ENCODE assay signal across 8 mouse cellular contexts in genomic region chr12:112618981-112619685, GRCm38 (mm10). TPM values are rescaled to one million over a fixed set of nuclear protein-coding genes. Genes with fewer than 3 reads are reported as not detected.
DNase-seq lines count a peak whose midpoint lies in the region; ATAC-seq lines count a peak whose summit lies in the region.

No protein-coding gene starts in this region.

- DNase-seq in layer of hippocampus, adult 9-11 months = peak; percentile 60
- no peak for DNase-seq in layer of hippocampus, postnatal 25 days (ENCODE audit: extremely low spot score in 1 of 2, low spot score in 1 of 2)
- peak; percentile 36 for DNase-seq in hindbrain, embryonic 11.5 days (ENCODE audit: low spot score)
- DNase-seq in frontal cortex, postnatal 36 days (ENCODE audit: low spot score in 2 of 2) = no peak
- DNase-seq in left cerebral cortex, postnatal 36 days (ENCODE audit: low spot score in 2 of 2) = no peak

- peaks cover 47% of the 10 kb centered on the region for H3K27me3 ChIP-seq in forebrain, embryonic 12.5 days
- peaks cover 24% of the 10 kb centered on the region for H3K27me3 ChIP-seq in hindbrain, embryonic 11.5 days (ENCODE audit: control insufficient read depth, insufficient read depth, low read length)
- H3K27me3 ChIP-seq in limb, embryonic 13.5 days = peaks cover 31% of the 10 kb centered on the region
- H3K27me3 ChIP-seq in neural tube, embryonic 12.5 days (replicated peaks) = peaks cover 43% of the 10 kb centered on the region

- H3K27ac ChIP-seq in forebrain, embryonic 12.5 days = no peak overlapping the region
- H3K27ac ChIP-seq in hindbrain, embryonic 11.5 days (ENCODE audit: low read depth, low read length) = no peak overlapping the region
- no peak overlapping the region for H3K27ac ChIP-seq in limb, embryonic 13.5 days
- no peak overlapping the region for H3K27ac ChIP-seq in neural tube, embryonic 12.5 days

- intact Hi-C loops in left cerebral cortex, postnatal 36 days (cut with DNase I) = no loop called here

- peak overlapping the region; percentile 96 for H3K4me2 ChIP-seq in forebrain, embryonic 12.5 days
- H3K4me2 ChIP-seq in hindbrain, embryonic 11.5 days (replicated peaks; ENCODE audit: low read depth, low read length) = peak overlapping the region; percentile 77
- H3K4me2 ChIP-seq in limb, embryonic 13.5 days (replicated peaks) = peak overlapping the region; percentile 98
- peak overlapping the region; percentile 98 for H3K4me2 ChIP-seq in neural tube, embryonic 12.5 days (replicated peaks)

- peak overlapping the region; percentile 64; the same call in 1 of the 2 replicates for H3K9ac ChIP-seq in forebrain, embryonic 12.5 days
- no peak overlapping the region for H3K9ac ChIP-seq in hindbrain, embryonic 11.5 days (ENCODE audit: low read depth, low read length)
- peak overlapping the region; percentile 74 for H3K9ac ChIP-seq in limb, embryonic 13.5 days
- H3K9ac ChIP-seq in neural tube, embryonic 12.5 days = no peak overlapping the region

- peak overlapping the region; percentile 51 for H3K4me3 ChIP-seq in forebrain, embryonic 12.5 days (replicated peaks)
- H3K4me3 ChIP-seq in hindbrain, embryonic 11.5 days (ENCODE audit: low read depth, low read length) = peak overlapping the region; percentile 39; the same call in 1 of the 2 replicates
- peak overlapping the region; percentile 57 for H3K4me3 ChIP-seq in limb, embryonic 13.5 days
- H3K4me3 ChIP-seq in neural tube, embryonic 12.5 days = no peak overlapping the region

- no peaks in the 10 kb centered on the region for H3K36me3 ChIP-seq in forebrain, embryonic 12.5 days (replicated peaks)
- H3K36me3 ChIP-seq in hindbrain, embryonic 11.5 days (ENCODE audit: control insufficient read depth, insufficient read depth, low read length) = no peaks in the 10 kb centered on the region
- no peaks in the 10 kb centered on the region for H3K36me3 ChIP-seq in limb, embryonic 13.5 days
- no peaks in the 10 kb centered on the region for H3K36me3 ChIP-seq in neural tube, embryonic 12.5 days

- H3K4me1 ChIP-seq in forebrain, embryonic 12.5 days = peaks cover 24% of the 10 kb centered on the region
- H3K4me1 ChIP-seq in hindbrain, embryonic 11.5 days (replicated peaks; ENCODE audit: control insufficient read depth, insufficient read depth, low read length) = peaks cover 6% of the 10 kb centered on the region; the same call in 1 of the 2 replicates
- H3K4me1 ChIP-seq in limb, embryonic 13.5 days = peaks cover 44% of the 10 kb centered on the region
- peaks cover 19% of the 10 kb centered on the region for H3K4me1 ChIP-seq in neural tube, embryonic 12.5 days

- WGBS in forebrain, embryonic 12.5 days = 33% methylated on average over 13 of the region's 13 CpGs
- WGBS in hindbrain, embryonic 11.5 days = 21% methylated on average over 13 of the region's 13 CpGs
- 20% methylated on average over 13 of the region's 13 CpGs for WGBS in limb, embryonic 13.5 days
- WGBS in neural tube, embryonic 12.5 days = 30% methylated on average over 13 of the region's 13 CpGs

- no peak; the same call in 1 of the 2 replicates for ATAC-seq in forebrain, embryonic 12.5 days (ENCODE audit: low FRiP score)
- ATAC-seq in hindbrain, embryonic 11.5 days (ENCODE audit: low FRiP score) = 0 out of 2 replicates have a peak, but pooled peaks have one; percentile 16
- no peak for ATAC-seq in limb, embryonic 13.5 days (ENCODE audit: low FRiP score, low read depth)
- ATAC-seq in neural tube, embryonic 12.5 days (ENCODE audit: low FRiP score, low read depth) = no peak

- H3K9me3 ChIP-seq in forebrain, embryonic 12.5 days = no peaks in the 10 kb centered on the region
- H3K9me3 ChIP-seq in hindbrain, embryonic 11.5 days (ENCODE audit: control insufficient read depth, low read length) = no peaks in the 10 kb centered on the region
- no peaks in the 10 kb centered on the region for H3K9me3 ChIP-seq in limb, embryonic 13.5 days
- no peaks in the 10 kb centered on the region for H3K9me3 ChIP-seq in neural tube, embryonic 12.5 days

RNA-seq across cellular contexts. Expression of gene Adssl1, which starts 0.7 kb away (rescaled TPM):
- total RNA-seq in layer of hippocampus, postnatal 25 days (2021) = 10 to 100 TPM; 11.4 to 12.9 TPM
- 2.0 and 2.8 TPM in 2 replicates for polyA plus RNA-seq in forebrain, embryonic 12.5 days (2016; fragmentation: Nextera tagmentation; extraction: Ambion mirVana)
- 2.1 and 2.6 TPM in 2 replicates for polyA plus RNA-seq in hindbrain, embryonic 11.5 days (2014; fragmentation: Nextera tagmentation; extraction: Ambion mirVana)
- polyA plus RNA-seq in limb, embryonic 13.5 days (2015; fragmentation: Nextera tagmentation; extraction: Ambion mirVana) = 12.8 and 14.7 TPM in 2 replicates
- 3.2 and 3.7 TPM in 2 replicates for polyA plus RNA-seq in neural tube, embryonic 12.5 days (2016; fragmentation: Nextera tagmentation; extraction: Ambion mirVana)
- total RNA-seq in left cerebral cortex, postnatal 36 days (2021) = 10 to 100 TPM; 14.3 to 25.8 TPM

RNA-seq across cellular contexts. Expression of gene Siva1, which starts 25.3 kb away (rescaled TPM):
- 10 to 100 TPM; 20.0 to 21.9 TPM for total RNA-seq in layer of hippocampus, postnatal 25 days (2021)
- 151 and 173 TPM in 2 replicates for polyA plus RNA-seq in forebrain, embryonic 12.5 days (2016; fragmentation: Nextera tagmentation; extraction: Ambion mirVana)
- polyA plus RNA-seq in hindbrain, embryonic 11.5 days (2014; fragmentation: Nextera tagmentation; extraction: Ambion mirVana) = 178 and 182 TPM in 2 replicates
- 246 and 251 TPM in 2 replicates for polyA plus RNA-seq in limb, embryonic 13.5 days (2015; fragmentation: Nextera tagmentation; extraction: Ambion mirVana)
- 108 and 130 TPM in 2 replicates for polyA plus RNA-seq in neural tube, embryonic 12.5 days (2016; fragmentation: Nextera tagmentation; extraction: Ambion mirVana)
- total RNA-seq in left cerebral cortex, postnatal 36 days (2021) = 10 to 100 TPM; 17.8 to 23.0 TPM

RNA-seq across cellular contexts. Expression of gene Inf2, which starts 30.5 kb away (rescaled TPM):
- 100 to 1,000 TPM; 116 to 146 TPM for total RNA-seq in layer of hippocampus, postnatal 25 days (2021)
- polyA plus RNA-seq in forebrain, embryonic 12.5 days (2016; fragmentation: Nextera tagmentation; extraction: Ambion mirVana) = 0.70 and 1.3 TPM in 2 replicates
- 1.2 and 1.4 TPM in 2 replicates for polyA plus RNA-seq in hindbrain, embryonic 11.5 days (2014; fragmentation: Nextera tagmentation; extraction: Ambion mirVana)
- 4.2 and 5.5 TPM in 2 replicates for polyA plus RNA-seq in limb, embryonic 13.5 days (2015; fragmentation: Nextera tagmentation; extraction: Ambion mirVana)
- polyA plus RNA-seq in neural tube, embryonic 12.5 days (2016; fragmentation: Nextera tagmentation; extraction: Ambion mirVana) = 1.1 and 2.2 TPM in 2 replicates
- total RNA-seq in left cerebral cortex, postnatal 36 days (2021) = 100 to 1,000 TPM; 128 to 143 TPM

RNA-seq across cellular contexts. Expression of gene Akt1, which starts 55.6 kb away (rescaled TPM):
- total RNA-seq in layer of hippocampus, postnatal 25 days (2021) = 100 to 1,000 TPM; 147 to 158 TPM
- 47.0 and 71.6 TPM in 2 replicates for polyA plus RNA-seq in forebrain, embryonic 12.5 days (2016; fragmentation: Nextera tagmentation; extraction: Ambion mirVana)
- polyA plus RNA-seq in hindbrain, embryonic 11.5 days (2014; fragmentation: Nextera tagmentation; extraction: Ambion mirVana) = 50.8 and 76.5 TPM in 2 replicates
- 62.5 and 71.0 TPM in 2 replicates for polyA plus RNA-seq in limb, embryonic 13.5 days (2015; fragmentation: Nextera tagmentation; extraction: Ambion mirVana)
- 184 and 201 TPM in 2 replicates for polyA plus RNA-seq in neural tube, embryonic 12.5 days (2016; fragmentation: Nextera tagmentation; extraction: Ambion mirVana)
- 100 to 1,000 TPM; 143 to 162 TPM for total RNA-seq in left cerebral cortex, postnatal 36 days (2021)

RNA-seq across cellular contexts. Expression of gene Zbtb42, which starts 59.5 kb away (rescaled TPM):
- under 1 TPM; 0.40 to 0.76 TPM for total RNA-seq in layer of hippocampus, postnatal 25 days (2021)
- polyA plus RNA-seq in forebrain, embryonic 12.5 days (2016; fragmentation: Nextera tagmentation; extraction: Ambion mirVana) = 4.6 and 5.1 TPM in 2 replicates
- 4.3 and 7.0 TPM in 2 replicates for polyA plus RNA-seq in hindbrain, embryonic 11.5 days (2014; fragmentation: Nextera tagmentation; extraction: Ambion mirVana)
- 2.2 and 2.4 TPM in 2 replicates for polyA plus RNA-seq in limb, embryonic 13.5 days (2015; fragmentation: Nextera tagmentation; extraction: Ambion mirVana)
- polyA plus RNA-seq in neural tube, embryonic 12.5 days (2016; fragmentation: Nextera tagmentation; extraction: Ambion mirVana) = 4.0 and 5.4 TPM in 2 replicates
- under 1 TPM; 0.70 to 0.81 TPM for total RNA-seq in left cerebral cortex, postnatal 36 days (2021)

Comparison
In these comparisons a context has a peak if more than half of its experiments do, and no peak if none do; other contexts are left out.
1. DNase-seq: peak in layer of hippocampus, adult 9-11 months (single experiment) and hindbrain, embryonic 11.5 days (single experiment); none in layer of hippocampus, postnatal 25 days (0 of 2), frontal cortex, postnatal 36 days (0 of 2) and left cerebral cortex, postnatal 36 days (0 of 2).
2. H3K9ac ChIP-seq: peak in forebrain, embryonic 12.5 days (single experiment) and limb, embryonic 13.5 days (single experiment); none in hindbrain, embryonic 11.5 days (single experiment) and neural tube, embryonic 12.5 days (single experiment).
3. Peak in every context shown above with its lines, with median percentiles within 50 percentile points of each other: H3K4me2 ChIP-seq.